Mouse (Mus musculus) ES-Bruce4 (cell line): ENCODE data around the gene Slc22a13. TPM values are rescaled to one million over a fixed set of nuclear protein-coding genes. Genes with fewer than 3 reads are reported as not detected.

Experiments
- H3K27ac ChIP-seq: 2 replicates; pipeline ENCODE4 v1.5.1; 2012; ENCODE audit warnings: low read length, inconsistent platforms; ENCODE audit not compliant: insufficient read depth
- H3K27me3 ChIP-seq: 2 replicates; pipeline ENCODE4 v1.6.1; 2012; ENCODE audit warnings: mild to moderate bottlenecking, low read length, inconsistent platforms; ENCODE audit not compliant: control insufficient read depth, poor library complexity, insufficient read depth, severe bottlenecking
- H3K36me3 ChIP-seq: 2 replicates; pipeline ENCODE4 v1.6.1; 2012; ENCODE audit warnings: inconsistent platforms, mild to moderate bottlenecking, low read length, moderate library complexity; ENCODE audit not compliant: control insufficient read depth, poor library complexity, insufficient read depth, severe bottlenecking
- H3K4me1 ChIP-seq: one replicate; pipeline ENCODE4 v1.8.1; 2011; ENCODE audit warnings: low read length; ENCODE audit not compliant: control insufficient read depth, insufficient read depth
- H3K4me3 ChIP-seq: 2 replicates; pipeline ENCODE4 v1.5.1; 2011; ENCODE audit warnings: low read depth, mild to moderate bottlenecking, low read length
- H3K9ac ChIP-seq: 2 replicates; pipeline ENCODE4 v1.6.1; 2012; ENCODE audit warnings: low read depth, mild to moderate bottlenecking, inconsistent platforms; ENCODE audit not compliant: poor library complexity, severe bottlenecking
- H3K9me3 ChIP-seq: replicated peaks from 2 replicates; pipeline ENCODE4 v1.6.1; 2012; ENCODE audit warnings: mild to moderate bottlenecking, low read length, inconsistent platforms; ENCODE audit not compliant: control insufficient read depth, poor library complexity, insufficient read depth, severe bottlenecking
- CTCF ChIP-seq: IDR thresholded peaks from one replicate; pipeline ENCODE4 v1.8.1; 2011; ENCODE audit warnings: low read depth, low read length
- EP300 ChIP-seq: IDR thresholded peaks from 2 replicates; pipeline ENCODE4 v1.6.1; 2011; ENCODE audit warnings: low read depth, low read length; ENCODE audit not compliant: insufficient read depth
- POLR2A ChIP-seq: IDR thresholded peaks from one replicate; pipeline ENCODE4 v1.8.1; 2011; ENCODE audit warnings: low read length; ENCODE audit not compliant: insufficient read depth
- polyA plus RNA-seq: library from polyadenylated mRNA; stranded (reverse); fragments of >200 nt; gene quantifications from 2 replicates; pipeline ENCODE4 v1.2.4, GENCODE M21; 2011; ENCODE audit warnings: low read depth; ENCODE audit not compliant: missing spikeins, insufficient read depth, insufficient read length

Gene Slc22a13
- polyA plus RNA-seq, 1 experiment, result 0.34 TPM

- no peak overlapping the region for H3K9ac ChIP-seq
These were observed 59.3 kb downstream of the Slc22a13 start for GRCm38 (mm10) chr9:119149601-119150000.

GRCm38 (mm10) chr9:119146098-119146770 lies 62.7 kb downstream of the Slc22a13 start:
- Histone ChIP-seq H3K27ac (no peak overlapping the region), H3K27me3 (no peaks in the 10 kb centered on the region), H3K4me1 (no peaks in the 10 kb centered on the region), H3K4me3 (no peak overlapping the region), H3K36me3 (no peaks in the 10 kb centered on the region), H3K9ac (no peak overlapping the region), H3K9me3 (no peaks in the 10 kb centered on the region)
- TF ChIP-seq CTCF (no peak), POLR2A (no peak), EP300 (no peak)

More at GRCm38 (mm10) chr9:119149601-119150000, 59.3 kb downstream of the Slc22a13 start:
- H3K9me3 ChIP-seq, result no peaks in the 10 kb centered on the region
- no peak for TF ChIP-seq EP300
- no peak for TF ChIP-seq CTCF
- TF ChIP-seq POLR2A, result no peak
- H3K4me1 ChIP-seq, result no peaks in the 10 kb centered on the region
- no peaks in the 10 kb centered on the region for H3K27me3 ChIP-seq
- H3K4me3 ChIP-seq, result no peak overlapping the region
- H3K27ac ChIP-seq, result no peak overlapping the region
- H3K36me3 ChIP-seq, result no peaks in the 10 kb centered on the region

GRCm38 (mm10) chr9:119145638-119146037 lies 63.3 kb downstream of the Slc22a13 start:
- no peaks in the 10 kb centered on the region for H3K27me3 ChIP-seq
- no peak overlapping the region for H3K4me3 ChIP-seq
- no peak overlapping the region for H3K27ac ChIP-seq
- no peaks in the 10 kb centered on the region for H3K9me3 ChIP-seq
- no peaks in the 10 kb centered on the region for H3K4me1 ChIP-seq
- no peaks in the 10 kb centered on the region for H3K36me3 ChIP-seq
- no peak for TF ChIP-seq EP300
- no peak for TF ChIP-seq POLR2A
- TF ChIP-seq CTCF, result no peak
- no peak overlapping the region for H3K9ac ChIP-seq

- Histone ChIP-seq H3K27ac (no peak overlapping the region), H3K9me3 (no peaks in the 10 kb centered on the region), H3K9ac (no peak overlapping the region), H3K36me3 (no peaks in the 10 kb centered on the region), H3K27me3 (no peaks in the 10 kb centered on the region), H3K4me3 (no peak overlapping the region), H3K4me1 (no peaks in the 10 kb centered on the region)
- TF ChIP-seq POLR2A (no peak), CTCF (no peak), EP300 (no peak)
These were observed 63.8 kb downstream of the Slc22a13 start for GRCm38 (mm10) chr9:119145137-119145536.

- Histone ChIP-seq H3K4me3 (no peak overlapping the region), H3K9me3 (no peaks in the 10 kb centered on the region), H3K9ac (no peak overlapping the region), H3K27me3 (no peaks in the 10 kb centered on the region), H3K36me3 (no peaks in the 10 kb centered on the region), H3K4me1 (no peaks in the 10 kb centered on the region), H3K27ac (no peak overlapping the region)
- no peak for TF ChIP-seq EP300
- no peak for TF ChIP-seq CTCF
- no peak for TF ChIP-seq POLR2A
These were observed 64.2 kb downstream of the Slc22a13 start for GRCm38 (mm10) chr9:119144696-119145095.

- H3K9me3 ChIP-seq, result no peaks in the 10 kb centered on the region
- no peaks in the 10 kb centered on the region for H3K36me3 ChIP-seq
- no peaks in the 10 kb centered on the region for H3K27me3 ChIP-seq
- H3K4me3 ChIP-seq, result no peak overlapping the region
- H3K4me1 ChIP-seq, result no peaks in the 10 kb centered on the region
- H3K9ac ChIP-seq, result no peak overlapping the region
- TF ChIP-seq CTCF, result peak; percentile 54
- no peak for TF ChIP-seq EP300
- H3K27ac ChIP-seq, result no peak overlapping the region
These were observed 65.5 kb downstream of the Slc22a13 start for GRCm38 (mm10) chr9:119143372-119143771.

Other genes with a start within 250 kb of the Slc22a13 start
- 37.0 and 40.0 TPM in 2 replicates for gene Vill, start 156.3 kb downstream of the Slc22a13 start, polyA plus RNA-seq
- gene Plcd1, start 115.6 kb downstream of the Slc22a13 start, polyA plus RNA-seq, result 22.0 and 23.2 TPM in 2 replicates
- 2.4 and 2.5 TPM in 2 replicates for gene Dlec1, start 106.6 kb downstream of the Slc22a13 start, polyA plus RNA-seq
- 0.78 and 2.1 TPM in 2 replicates for gene Acaa1b, start 52.0 kb downstream of the Slc22a13 start, polyA plus RNA-seq
- gene Gm47289, start 49.9 kb downstream of the Slc22a13 start, polyA plus RNA-seq, result not detected in 2 replicates
- gene Oxsr1, start 113.3 kb upstream of the Slc22a13 start, polyA plus RNA-seq, result 85.3 and 86.3 TPM in 2 replicates
- 20.7 and 23.9 TPM in 2 replicates for gene Acaa1a, start 130.6 kb upstream of the Slc22a13 start, polyA plus RNA-seq
- 6.2 and 7.0 TPM in 2 replicates for gene Myd88, start 132.3 kb upstream of the Slc22a13 start, polyA plus RNA-seq
- 7.8 and 7.9 TPM in 2 replicates for gene Xylb, start 148.3 kb upstream of the Slc22a13 start, polyA plus RNA-seq
- gene Slc22a14, start 156.5 kb upstream of the Slc22a13 start, polyA plus RNA-seq, result not detected in 2 replicates
- gene Acvr2b, start 193.0 kb upstream of the Slc22a13 start, polyA plus RNA-seq, result 52.1 and 54.3 TPM in 2 replicates
- gene Exog, start 235.8 kb upstream of the Slc22a13 start, polyA plus RNA-seq, result 10.5 and 11.0 TPM in 2 replicates